Mouse (Mus musculus) gastrocnemius, adult 2 months (tissue): ENCODE results near the gene Nexn. TPM values are rescaled to one million over a fixed set of nuclear protein-coding genes. Genes with fewer than 3 reads are reported as not detected.

Source experiments
- DNase-seq: peaks from one replicate; pipeline ENCODE4 v3.0.0; 2022
- H3K27ac ChIP-seq: fragments of 200-600 bp; 2 replicates; pipeline ENCODE4 v1.8.1; 2022; ENCODE audit warnings: mild to moderate bottlenecking
- H3K4me3 ChIP-seq: fragments of 200-600 bp; 2 replicates; pipeline ENCODE4 v1.8.1; 2022; ENCODE audit warnings: mild to moderate bottlenecking, moderate library complexity
- CTCF ChIP-seq: fragments of 200-600 bp; IDR thresholded peaks from 2 replicates; pipeline ENCODE4 v1.8.1; 2022; ENCODE audit warnings: antibody characterized with exemption, mild to moderate bottlenecking, moderate library complexity
- intact Hi-C: fragments of 180-260 bp; cut with DNase I; formaldehyde crosslinking; loops from one replicate; pipeline ENCODE4 v1.15.1; 2025
- total RNA-seq, 2 experiments: library from RNA; stranded (reverse); gene quantifications; 2 replicates each; pipeline ENCODE4 v1.2.3; 2021

Nexn gene
- total RNA-seq, 2 experiments from 2014 or later = 349 to 495 TPM

- DNase-seq = no peak
- TF ChIP-seq CTCF = no peak
- no peak overlapping the region for H3K4me3 ChIP-seq
- no peak overlapping the region for H3K27ac ChIP-seq
- intact Hi-C loops = loop anchor here (5.0 kb wide), 1 partner anchor 101 kb away; no protein-coding TSS in a partner anchor
Measured at GRCm38 (mm10) chr3:152213416-152213815, 52.7 kb downstream of the Nexn start.

GRCm38 (mm10) chr3:152211731-152212279, 54.3 kb downstream of the Nexn start:
- peak overlapping the region; percentile 79 for H3K4me3 ChIP-seq
- DNase-seq = no peak
- H3K27ac ChIP-seq = peak overlapping the region; percentile 100
- TF ChIP-seq CTCF = no peak
- intact Hi-C loops = loop anchor here (2.0 to 5.0 kb wide), 2 partner anchors 19 to 100 kb away; no protein-coding TSS in a partner anchor

GRCm38 (mm10) chr3:152210728-152211391, 55.3 kb downstream of the Nexn start:
- peak; percentile 80 for DNase-seq
- Histone ChIP-seq H3K4me3 (peak overlapping the region; percentile 79), H3K27ac (peak overlapping the region; percentile 100)
- intact Hi-C loops = loop anchor here (2.0 to 5.0 kb wide), 2 partner anchors 18 to 99 kb away; no protein-coding TSS in a partner anchor
- no peak for TF ChIP-seq CTCF

GRCm38 (mm10) chr3:152209967-152210634, 56.0 kb downstream of the Nexn start, which contains the start of the genes Dnajb4 and Fubp1:
Gene Dnajb4 (minus strand): TSS chr3:152210302.
Gene Fubp1 (plus strand): TSS chr3:152210422.
- intact Hi-C loops = loop anchor here (2.0 to 5.0 kb wide), 2 partner anchors 17 to 98 kb away; no protein-coding TSS in a partner anchor
- TF ChIP-seq CTCF = no peak
- peak within 1 kb of the TSS; percentile 100 for H3K27ac ChIP-seq
- peak; percentile 100 for DNase-seq
- peak within 1 kb of the TSS; percentile 79 for H3K4me3 ChIP-seq

GRCm38 (mm10) chr3:152209177-152209966, 56.8 kb downstream of the Nexn start:
- TF ChIP-seq CTCF = no peak
- intact Hi-C loops = no loop called here
- H3K27ac ChIP-seq = peak overlapping the region; percentile 100
- DNase-seq = no peak
- H3K4me3 ChIP-seq = peak overlapping the region; percentile 79

- TF ChIP-seq CTCF = no peak
- no peak for DNase-seq
- Histone ChIP-seq H3K4me3 (peak overlapping the region; percentile 79), H3K27ac (peak overlapping the region; percentile 100; the same call in 1 of the 2 replicates)
- intact Hi-C loops = no loop called here
Measured at GRCm38 (mm10) chr3:152208096-152208885, 57.9 kb downstream of the Nexn start.

- Histone ChIP-seq H3K27ac (no peak overlapping the region), H3K4me3 (no peak overlapping the region)
- intact Hi-C loops = no loop called here
- no peak for TF ChIP-seq CTCF
- DNase-seq = no peak
Measured at GRCm38 (mm10) chr3:152207156-152207555, 59.0 kb downstream of the Nexn start.

- DNase-seq = no peak
- H3K4me3 ChIP-seq = no peak overlapping the region
- intact Hi-C loops = no loop called here
- no peak overlapping the region for H3K27ac ChIP-seq
- no peak for TF ChIP-seq CTCF
Measured at GRCm38 (mm10) chr3:152204577-152204976, 61.6 kb downstream of the Nexn start.

- no peak overlapping the region for H3K4me3 ChIP-seq
- no peak for DNase-seq
- no peak overlapping the region for H3K27ac ChIP-seq
- intact Hi-C loops = no loop called here
- no peak for TF ChIP-seq CTCF
Measured at GRCm38 (mm10) chr3:152203996-152204395, 62.2 kb downstream of the Nexn start.

- intact Hi-C loops = no loop called here
- no peak for DNase-seq
- Histone ChIP-seq H3K27ac (no peak overlapping the region), H3K4me3 (no peak overlapping the region)
- no peak for TF ChIP-seq CTCF
Measured at GRCm38 (mm10) chr3:152203411-152203810, 62.7 kb downstream of the Nexn start.

- intact Hi-C loops = no loop called here
- Histone ChIP-seq H3K4me3 (no peak overlapping the region), H3K27ac (no peak overlapping the region)
- no peak for TF ChIP-seq CTCF
- no peak for DNase-seq
Measured at GRCm38 (mm10) chr3:152202942-152203341, 63.2 kb downstream of the Nexn start.
